Mouse (Mus musculus) liver, adult 2 months (tissue): ENCODE results near the gene Gm45808.
A peak's percentile ranks its signal among the peaks of the same experiment; 100 is the strongest.

Experiments used
- CTCF ChIP-seq: fragments of 200-500 bp; IDR thresholded peaks from 2 replicates; pipeline ENCODE4 v1.5.1; 2011; ENCODE audit warnings: low read depth, low read length, control low read depth
- POLR2A ChIP-seq: fragments of 200-500 bp; IDR thresholded peaks from 2 replicates; pipeline ENCODE4 v1.6.1; 2011; ENCODE audit warnings: low read length, control low read depth; ENCODE audit not compliant: insufficient read depth; ENCODE audit errors: extremely low read depth

DNA sequence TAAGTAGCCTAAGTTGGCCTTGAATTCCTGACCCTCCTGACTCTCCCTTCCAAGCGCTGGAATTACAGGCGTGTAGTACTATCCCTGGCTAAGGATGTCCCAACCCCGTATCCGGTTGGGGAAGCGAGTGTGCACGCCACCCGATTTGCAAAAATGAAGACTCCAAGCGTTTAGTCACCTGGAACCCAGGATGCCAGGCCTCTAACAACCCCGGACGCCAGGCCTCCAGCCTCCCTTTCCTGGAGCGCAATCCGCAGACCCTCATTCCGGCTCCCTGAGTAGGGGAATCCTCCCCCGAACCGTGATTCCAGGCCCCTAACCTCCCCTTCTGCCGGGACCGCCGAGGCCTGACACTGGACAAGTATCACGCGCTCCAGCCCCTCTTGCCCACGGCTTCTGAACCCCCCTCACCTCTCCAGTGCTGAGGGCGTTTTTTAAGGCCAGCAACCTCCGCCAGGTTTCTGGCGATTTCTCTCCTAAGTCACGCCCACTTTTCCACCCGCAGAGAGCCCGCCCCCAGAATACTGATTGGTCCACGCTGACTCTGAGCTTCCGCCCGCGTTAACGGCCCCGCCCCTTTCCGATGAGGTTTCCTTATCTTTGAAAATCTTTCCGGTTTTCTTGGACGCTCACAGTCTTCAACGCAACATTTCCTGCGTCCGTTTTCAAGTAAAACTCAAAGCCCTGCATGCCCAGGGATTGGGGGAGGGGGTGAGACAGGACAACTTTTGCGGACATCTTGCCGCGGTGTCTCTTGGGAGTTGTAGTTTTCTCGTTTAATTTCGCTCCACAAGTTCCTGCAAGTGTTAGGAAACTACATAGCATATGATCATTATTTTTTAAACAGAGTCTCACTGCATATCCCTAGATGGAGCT lies 23.5 kb upstream of the Gm45808 start, which contains the start of gene Nucb1:
- TF ChIP-seq POLR2A, result peak; percentile 64; the same call in 1 of the 2 replicates
- no peak for TF ChIP-seq CTCF
